Mouse (Mus musculus): ENCODE data around the gene Lin37. TPM values are rescaled to one million over a fixed set of nuclear protein-coding genes. Genes with fewer than 3 reads are reported as not detected.

Gene Lin37
- polyA plus RNA-seq, 1 experiment from 2014 or later: 33.1 TPM

GRCm38 (mm10) chr7:30593579-30594509 lies 34.2 kb upstream of the Lin37 start:
- Histone ChIP-seq H3K4me1 (replicated peaks) (peaks cover 6% of the 10 kb centered on the region), H3K27ac (no peak overlapping the region), H3K9me3 (replicated peaks) (no peaks in the 10 kb centered on the region), H3K9ac (no peak overlapping the region), H3K27me3 (0 out of 2 replicates have a peak, but pooled peaks cover 2% of the 10 kb centered on the region), H3K4me3 (no peak overlapping the region), H3K36me3 (no peaks in the 10 kb centered on the region), H3K4me2 (no peak overlapping the region)
- 64% methylated on average over 10 of the region's 10 CpGs for WGBS
- ATAC-seq (replicated peaks; ENCODE audit: insufficient number of reproducible peaks, insufficient read depth, low FRiP score, low read depth): no peak

GRCm38 (mm10) chr7:30592772-30593423 lies 33.3 kb upstream of the Lin37 start:
- no peaks in the 10 kb centered on the region for H3K36me3 ChIP-seq
- no peak overlapping the region for H3K4me2 ChIP-seq
- WGBS: 42% methylated on average over 5 of the region's 5 CpGs
- no peak for ATAC-seq (replicated peaks; ENCODE audit: insufficient number of reproducible peaks, insufficient read depth, low FRiP score, low read depth)
- peaks cover 6% of the 10 kb centered on the region for H3K4me1 ChIP-seq (replicated peaks)
- H3K9me3 ChIP-seq (replicated peaks): no peaks in the 10 kb centered on the region
- no peak overlapping the region for H3K9ac ChIP-seq
- no peak overlapping the region for H3K27ac ChIP-seq
- 0 out of 2 replicates have a peak, but pooled peaks cover 2% of the 10 kb centered on the region for H3K27me3 ChIP-seq
- H3K4me3 ChIP-seq: no peak overlapping the region

- Histone ChIP-seq H3K27me3 (0 out of 2 replicates have a peak, but pooled peaks cover 2% of the 10 kb centered on the region), H3K27ac (no peak overlapping the region), H3K4me1 (replicated peaks) (peaks cover 19% of the 10 kb centered on the region), H3K9ac (no peak overlapping the region), H3K9me3 (replicated peaks) (no peaks in the 10 kb centered on the region), H3K4me3 (no peak overlapping the region), H3K36me3 (no peaks in the 10 kb centered on the region), H3K4me2 (no peak overlapping the region)
- WGBS: 50% methylated on average over 4 of the region's 4 CpGs
- ATAC-seq (replicated peaks; ENCODE audit: insufficient number of reproducible peaks, insufficient read depth, low FRiP score, low read depth): no peak
Measured at GRCm38 (mm10) chr7:30591605-30591951, 31.9 kb upstream of the Lin37 start.

- no peak for ATAC-seq (replicated peaks; ENCODE audit: insufficient number of reproducible peaks, insufficient read depth, low FRiP score, low read depth)
- no peak overlapping the region for H3K4me2 ChIP-seq
- peaks cover 22% of the 10 kb centered on the region for H3K4me1 ChIP-seq (replicated peaks)
- no peak overlapping the region for H3K9ac ChIP-seq
- peaks cover 3% of the 10 kb centered on the region; the same call in 1 of the 2 replicates for H3K36me3 ChIP-seq
- no peaks in the 10 kb centered on the region for H3K9me3 ChIP-seq (replicated peaks)
- H3K27me3 ChIP-seq: 0 out of 2 replicates have a peak, but pooled peaks cover 2% of the 10 kb centered on the region
- H3K4me3 ChIP-seq: no peak overlapping the region
- no peak overlapping the region for H3K27ac ChIP-seq
- 77% methylated on average over 9 of the region's 9 CpGs for WGBS
Measured at GRCm38 (mm10) chr7:30590927-30591604, 31.4 kb upstream of the Lin37 start.

- peak overlapping the region; percentile 99 for H3K9ac ChIP-seq
- peak overlapping the region; percentile 87 for H3K4me2 ChIP-seq
- H3K9me3 ChIP-seq (replicated peaks): no peaks in the 10 kb centered on the region
- H3K4me3 ChIP-seq: peak overlapping the region; percentile 99
- H3K27me3 ChIP-seq: 0 out of 2 replicates have a peak, but pooled peaks cover 2% of the 10 kb centered on the region
- ATAC-seq (replicated peaks; ENCODE audit: insufficient number of reproducible peaks, insufficient read depth, low FRiP score, low read depth): peak; percentile 62
- peaks cover 11% of the 10 kb centered on the region for H3K36me3 ChIP-seq
- H3K4me1 ChIP-seq (replicated peaks): peaks cover 22% of the 10 kb centered on the region
- peak overlapping the region; percentile 95 for H3K27ac ChIP-seq
- WGBS: 27% methylated on average over 40 of the region's 40 CpGs
Measured at GRCm38 (mm10) chr7:30589435-30590301, 30.0 kb upstream of the Lin37 start.

- Histone ChIP-seq H3K27me3 (no peaks in the 10 kb centered on the region), H3K4me1 (replicated peaks) (peaks cover 22% of the 10 kb centered on the region), H3K36me3 (peaks cover 19% of the 10 kb centered on the region), H3K4me3 (peak within 1 kb of the TSS; percentile 99), H3K9me3 (replicated peaks) (no peaks in the 10 kb centered on the region), H3K9ac (peak within 1 kb of the TSS; percentile 99), H3K27ac (peak within 1 kb of the TSS; percentile 95), H3K4me2 (peak within 1 kb of the TSS; percentile 87)
- peak; percentile 95 for ATAC-seq (replicated peaks; ENCODE audit: insufficient number of reproducible peaks, insufficient read depth, low FRiP score, low read depth)
- WGBS: under 1% methylated on average over 54 of the region's 68 CpGs
Measured at GRCm38 (mm10) chr7:30588676-30589434, 29.2 kb upstream of the Lin37 start, which contains the start of gene Kmt2b. Gene Kmt2b, minus strand, starts transcription at chr7:30588726.

GRCm38 (mm10) chr7:30587842-30588667 lies 28.4 kb upstream of the Lin37 start:
- H3K36me3 ChIP-seq: peaks cover 27% of the 10 kb centered on the region
- peaks cover 22% of the 10 kb centered on the region for H3K4me1 ChIP-seq (replicated peaks)
- H3K9ac ChIP-seq: peak overlapping the region; percentile 99
- peak overlapping the region; percentile 87 for H3K4me2 ChIP-seq
- peak overlapping the region; percentile 95 for H3K27ac ChIP-seq
- ATAC-seq (replicated peaks; ENCODE audit: insufficient number of reproducible peaks, insufficient read depth, low FRiP score, low read depth): peak; percentile 10
- H3K4me3 ChIP-seq: peak overlapping the region; percentile 99
- H3K27me3 ChIP-seq: no peaks in the 10 kb centered on the region
- under 1% methylated on average over 67 of the region's 67 CpGs for WGBS
- H3K9me3 ChIP-seq (replicated peaks): no peaks in the 10 kb centered on the region

- 90% methylated on average over 28 of the region's 28 CpGs for WGBS
- no peak for ATAC-seq (replicated peaks; ENCODE audit: insufficient number of reproducible peaks, insufficient read depth, low FRiP score, low read depth)
- no peaks in the 10 kb centered on the region for H3K9me3 ChIP-seq (replicated peaks)
- peaks cover 22% of the 10 kb centered on the region for H3K4me1 ChIP-seq (replicated peaks)
- H3K27ac ChIP-seq: no peak overlapping the region
- H3K9ac ChIP-seq: no peak overlapping the region
- no peaks in the 10 kb centered on the region for H3K27me3 ChIP-seq
- peaks cover 42% of the 10 kb centered on the region for H3K36me3 ChIP-seq
- no peak overlapping the region for H3K4me2 ChIP-seq
- peak overlapping the region; percentile 99; the same call in 1 of the 2 replicates for H3K4me3 ChIP-seq
Measured at GRCm38 (mm10) chr7:30586455-30587020, 26.9 kb upstream of the Lin37 start.

GRCm38 (mm10) chr7:30585170-30585569 lies 25.5 kb upstream of the Lin37 start:
- no peak overlapping the region for H3K4me3 ChIP-seq
- WGBS: 92% methylated on average over 7 of the region's 7 CpGs
- peaks cover 22% of the 10 kb centered on the region for H3K4me1 ChIP-seq (replicated peaks)
- no peaks in the 10 kb centered on the region for H3K27me3 ChIP-seq
- no peak overlapping the region for H3K9ac ChIP-seq
- no peak for ATAC-seq (replicated peaks; ENCODE audit: insufficient number of reproducible peaks, insufficient read depth, low FRiP score, low read depth)
- no peaks in the 10 kb centered on the region for H3K9me3 ChIP-seq (replicated peaks)
- peaks cover 54% of the 10 kb centered on the region for H3K36me3 ChIP-seq
- no peak overlapping the region for H3K27ac ChIP-seq
- no peak overlapping the region for H3K4me2 ChIP-seq
